Mouse (Mus musculus): ENCODE data around the gene Adora2a.
"Not testable (repeated sequence)": the region's sequence is repeated elsewhere in the genome, so short reads cannot be mapped to it uniquely, and the experiment has no call there.

Gene Adora2a

DNA sequence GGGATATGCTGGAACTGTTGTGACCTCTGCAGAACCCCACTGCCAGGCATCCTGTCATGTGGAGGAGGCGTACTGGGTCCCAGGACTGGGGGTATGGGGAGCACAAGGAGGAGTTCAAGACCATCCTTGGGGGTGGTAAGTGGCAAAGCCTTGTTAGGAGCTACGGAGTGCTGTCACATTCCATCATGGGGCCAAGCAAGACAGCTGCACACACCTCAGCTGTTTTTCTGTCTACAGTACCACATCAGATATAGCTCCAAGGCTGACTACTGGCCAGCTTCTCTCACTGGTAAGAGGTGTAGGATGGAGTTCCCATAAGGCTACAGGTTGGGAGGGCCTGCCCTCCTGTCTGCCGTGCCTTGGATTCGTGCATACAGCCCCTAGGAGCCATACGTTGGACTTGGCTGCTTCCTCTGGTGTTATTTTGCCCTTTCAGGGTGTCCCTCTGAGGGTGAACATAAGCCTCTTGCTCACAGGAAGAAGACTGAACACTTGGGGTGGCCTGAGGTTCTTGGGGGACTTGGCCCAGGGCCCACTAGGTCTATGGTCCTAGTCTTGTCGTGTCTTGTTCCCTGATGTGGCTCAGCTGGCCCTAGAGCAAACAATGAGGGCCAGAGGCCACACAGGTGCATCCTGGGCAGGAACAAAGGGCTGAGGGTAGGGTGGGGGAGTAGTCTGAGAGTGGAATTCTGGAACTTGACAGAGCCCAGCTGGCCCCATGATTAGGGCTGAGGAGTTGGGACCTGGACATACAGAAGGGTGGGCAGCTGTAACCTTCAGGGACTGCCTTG is 2.3 kb upstream of the Adora2a start:
- DNase-seq (ENCODE audit: low spot score in 2 of 2), result peak; percentile 62 to 85

DNA sequence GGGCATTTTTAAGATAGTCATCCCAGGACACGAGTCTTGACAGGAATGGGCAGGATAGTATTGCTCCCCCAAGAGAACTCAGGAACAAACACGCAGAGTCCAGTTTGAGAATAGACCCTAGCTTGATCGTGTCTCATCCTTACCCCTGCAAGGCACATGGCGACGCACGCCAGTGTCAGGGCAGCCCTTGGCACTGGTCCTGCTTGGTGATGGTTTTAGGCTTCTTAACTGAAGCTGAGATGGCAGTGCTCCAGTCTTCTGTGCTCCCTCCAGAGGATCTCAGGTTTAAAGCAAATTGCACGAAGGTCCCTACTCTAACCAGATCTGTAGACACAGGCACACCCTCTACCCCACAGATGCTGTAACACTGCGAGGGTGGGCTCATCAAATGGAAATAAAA is 921 bp upstream of the Adora2a start:
- DNase-seq (ENCODE audit: low spot score in 2 of 2), result no peak

- peak in 1 of 2 experiments; percentile 46 for DNase-seq (ENCODE audit: low spot score in 2 of 2)
These were observed 205 bp upstream of the Adora2a start for GRCm38 (mm10) chr10:75316472-75316871.

DNA sequence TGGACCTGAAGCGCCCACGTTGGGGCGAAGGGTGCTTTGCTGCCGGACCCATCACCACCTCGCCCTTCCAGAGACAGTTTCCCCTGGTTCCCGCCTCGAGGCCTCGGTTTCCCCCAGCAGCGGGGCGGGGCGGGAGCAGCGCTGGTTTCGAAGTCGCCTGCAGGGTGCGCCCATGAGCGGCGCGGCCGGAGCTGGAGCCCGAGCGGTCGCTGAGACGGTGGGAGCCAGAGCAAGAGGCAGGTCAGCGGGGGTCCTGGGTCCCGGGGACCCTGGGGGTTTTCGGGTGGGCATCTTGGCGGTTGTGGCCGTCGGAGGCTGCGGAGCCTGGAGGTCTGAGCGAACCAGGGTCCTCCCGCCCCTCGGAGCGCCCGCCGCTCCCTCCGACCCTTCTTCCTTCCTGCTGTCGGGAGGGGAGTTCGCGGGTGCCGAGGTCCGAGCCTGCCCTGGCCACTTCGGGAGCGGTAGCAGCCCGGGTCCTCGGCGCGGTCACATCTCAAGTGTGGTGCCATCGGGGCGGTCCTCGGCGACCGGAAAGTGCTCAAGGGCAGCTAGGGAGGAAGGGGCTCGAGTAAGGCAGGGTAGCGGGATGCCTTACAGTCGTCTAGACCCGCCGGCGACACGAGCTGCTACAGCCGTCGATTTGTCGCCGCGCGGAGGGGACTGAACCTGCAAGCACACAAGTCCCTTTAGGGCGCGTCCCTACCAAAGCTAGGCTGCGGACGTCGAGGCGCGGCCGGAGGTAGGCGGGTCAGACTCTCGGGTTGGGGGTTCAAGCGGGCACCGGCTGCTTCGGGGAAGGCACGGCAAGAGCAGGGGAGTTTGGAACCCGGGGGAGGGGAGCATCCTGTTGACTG is 458 bp downstream of the Adora2a start:
- DNase-seq (ENCODE audit: low spot score in 2 of 2), result peak; percentile 64 to 72

- DNase-seq (ENCODE audit: low spot score in 2 of 2), result no peak
These were observed 1.5 kb downstream of the Adora2a start for GRCm38 (mm10) chr10:75318206-75318605.

GRCm38 (mm10) chr10:75320321-75320720 is 3.6 kb downstream of the Adora2a start:
- DNase-seq (ENCODE audit: low spot score in 2 of 2), result no peak

- DNase-seq (ENCODE audit: low spot score in 2 of 2), result peak in 1 of 2 experiments; percentile 40
These were observed 6.3 kb downstream of the Adora2a start for GRCm38 (mm10) chr10:75322966-75323365.

DNA sequence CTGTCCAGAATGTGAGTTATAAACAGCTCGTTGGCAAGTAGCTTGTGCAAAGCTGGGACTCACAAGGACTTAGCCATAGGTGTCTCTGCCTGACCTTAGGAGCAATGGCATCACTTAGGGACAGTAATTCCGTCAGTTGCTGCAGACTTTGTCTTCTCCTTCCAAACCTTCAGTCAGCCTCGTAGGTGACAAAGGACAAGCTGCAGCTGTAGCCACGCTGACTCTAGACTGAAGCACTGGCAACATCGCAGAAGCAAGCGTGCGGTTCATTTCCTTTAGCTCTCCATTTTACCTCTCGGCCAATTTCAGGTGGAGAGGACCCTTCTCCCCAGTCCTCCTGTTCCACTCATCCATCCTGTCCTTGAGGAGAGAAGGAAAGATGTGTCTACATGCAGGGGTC is 7.3 kb downstream of the Adora2a start:
- no peak for DNase-seq (ENCODE audit: low spot score in 2 of 2)

GRCm38 (mm10) chr10:75324391-75324790 is 7.7 kb downstream of the Adora2a start:
- no peak for DNase-seq (ENCODE audit: low spot score in 2 of 2)

DNA sequence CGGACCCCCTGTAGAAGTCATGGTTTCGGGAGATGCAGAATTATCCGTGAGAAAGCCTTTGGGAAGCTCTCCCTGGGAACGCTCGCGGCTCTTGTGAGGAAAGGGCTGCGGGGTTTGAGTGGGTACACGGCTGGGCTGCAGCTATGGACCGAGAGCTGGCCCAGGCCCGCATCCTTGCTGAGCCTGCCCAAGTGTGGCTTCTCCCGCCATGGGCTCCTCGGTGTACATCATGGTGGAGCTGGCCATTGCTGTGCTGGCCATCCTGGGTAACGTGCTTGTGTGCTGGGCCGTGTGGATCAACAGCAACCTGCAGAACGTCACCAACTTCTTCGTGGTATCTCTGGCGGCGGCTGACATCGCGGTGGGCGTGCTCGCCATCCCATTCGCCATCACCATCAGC is 9.1 kb downstream of the Adora2a start:
- no peak for DNase-seq (ENCODE audit: low spot score in 2 of 2)

DNA sequence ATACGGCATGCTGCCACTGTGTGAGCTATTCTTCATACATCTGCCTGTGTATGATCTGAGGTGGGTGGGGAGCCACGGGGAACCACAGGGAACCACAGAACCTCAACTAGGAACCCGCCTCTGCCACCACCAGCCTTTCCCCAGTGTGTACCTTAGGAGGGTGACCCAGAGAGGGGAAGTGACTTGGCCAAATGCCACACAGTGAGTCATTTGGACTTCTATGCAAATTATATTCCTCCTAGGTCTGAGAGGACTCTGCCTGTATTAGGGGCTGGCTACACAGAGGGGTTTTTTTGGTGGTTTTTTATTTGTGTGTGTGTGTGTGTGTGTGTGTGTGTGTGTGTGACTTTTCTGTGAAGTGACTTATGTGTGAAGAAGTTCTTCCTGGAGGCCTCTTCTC is 9.9 kb downstream of the Adora2a start:
- peak; percentile 59 to 69 for DNase-seq (ENCODE audit: low spot score in 2 of 2)

GRCm38 (mm10) chr10:75327081-75327480 is 10.4 kb downstream of the Adora2a start:
- no peak for DNase-seq (ENCODE audit: low spot score in 2 of 2)

DNA sequence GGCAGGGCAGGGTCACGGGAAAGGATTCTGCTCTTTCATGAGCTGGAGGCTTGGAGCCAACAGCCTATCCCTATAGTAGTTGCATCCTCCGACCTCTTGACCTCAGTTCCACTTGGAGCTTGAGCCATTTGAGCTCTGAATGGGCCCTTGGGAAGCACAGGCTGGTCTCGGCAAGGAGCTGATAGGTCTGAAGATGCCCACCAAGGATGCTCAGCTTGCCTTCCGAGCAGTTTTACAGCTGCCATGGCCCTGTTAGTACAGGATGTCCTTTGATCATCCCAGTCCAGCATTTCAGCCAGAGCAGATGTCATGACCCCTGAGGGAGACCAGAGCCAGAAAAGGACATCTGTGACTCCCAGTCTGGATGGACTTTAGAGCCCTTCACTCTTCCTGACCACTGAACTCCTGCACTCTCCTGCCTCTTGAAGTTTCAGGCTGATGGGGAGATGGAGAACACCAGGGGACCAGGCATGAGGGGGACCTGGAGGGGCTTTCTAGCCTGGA is 11.6 kb downstream of the Adora2a start:
- no peak for DNase-seq (ENCODE audit: low spot score in 2 of 2)

DNA sequence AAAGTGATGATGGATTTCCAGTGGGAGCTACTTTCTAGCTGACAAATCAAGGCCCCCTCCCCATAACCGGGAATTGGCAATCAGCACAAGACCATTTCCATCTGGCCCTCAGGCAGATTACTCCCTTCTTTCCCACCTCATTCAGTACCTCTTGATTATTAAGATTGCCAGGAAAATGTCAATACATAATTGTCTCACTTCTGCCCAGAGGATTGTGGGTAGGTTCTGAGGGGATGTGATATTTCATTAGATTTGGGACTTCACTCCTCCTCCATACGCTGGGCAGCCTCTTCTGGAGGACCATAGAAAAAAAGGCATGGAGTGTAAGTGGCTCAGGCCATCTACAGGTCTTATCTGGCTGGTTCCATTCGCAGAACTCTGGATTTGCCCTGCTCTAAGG is 15.6 kb downstream of the Adora2a start:
- DNase-seq (ENCODE audit: low spot score in 2 of 2), result no peak

- no peak for DNase-seq (ENCODE audit: low spot score in 2 of 2)
These were observed 16.6 kb downstream of the Adora2a start for GRCm38 (mm10) chr10:75333176-75333776.

GRCm38 (mm10) chr10:75334175-75334574 is 17.5 kb downstream of the Adora2a start:
- DNase-seq (ENCODE audit: low spot score in 2 of 2), result no peak

DNA sequence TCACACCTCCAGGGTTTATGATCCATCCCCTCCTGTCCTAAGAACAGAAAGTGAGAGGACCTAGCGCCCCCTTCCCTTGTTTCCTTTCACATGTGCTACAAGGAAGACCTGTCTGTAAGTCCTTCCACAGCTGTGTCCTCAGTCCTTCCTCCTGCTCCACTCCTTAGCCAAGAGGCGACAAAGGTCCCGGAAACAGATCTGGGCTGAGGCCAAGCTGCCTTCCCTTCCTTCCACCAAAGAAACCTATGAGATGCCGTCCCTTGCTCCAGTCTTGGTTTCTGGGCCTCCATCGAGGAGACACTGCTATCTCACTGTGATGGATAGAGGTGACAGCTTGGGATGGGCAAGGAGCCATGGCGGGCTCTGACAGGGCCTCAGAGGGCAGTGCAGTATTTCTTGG is 18.4 kb downstream of the Adora2a start:
- peak; percentile 66 to 77 for DNase-seq (ENCODE audit: low spot score in 2 of 2)

DNA sequence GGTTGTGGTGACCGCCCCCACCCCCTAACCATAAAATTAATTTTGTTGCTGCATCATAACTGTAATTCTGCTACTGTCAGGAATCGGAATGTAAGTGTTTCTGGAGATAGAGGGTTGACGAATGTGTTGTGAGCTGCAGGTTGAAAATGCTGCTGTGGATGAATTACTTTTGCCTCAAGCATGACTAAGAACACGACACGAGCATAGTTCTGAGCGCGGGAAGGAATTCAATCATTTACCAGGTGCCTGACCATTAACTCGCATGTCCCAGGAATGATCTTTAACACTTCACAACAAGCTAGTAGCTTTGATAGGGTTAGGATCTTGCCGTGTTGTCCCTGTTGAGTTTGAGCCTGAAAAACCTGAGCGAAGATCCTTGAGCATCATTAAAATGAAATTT is 20.6 kb downstream of the Adora2a start:
- no peak for DNase-seq (ENCODE audit: low spot score in 2 of 2)

GRCm38 (mm10) chr10:75338852-75339251 is 22.2 kb downstream of the Adora2a start:
- DNase-seq (ENCODE audit: low spot score in 2 of 2), result no peak

- DNase-seq (ENCODE audit: low spot score in 2 of 2), result no peak
These were observed 22.7 kb downstream of the Adora2a start for GRCm38 (mm10) chr10:75339377-75339776.

DNA sequence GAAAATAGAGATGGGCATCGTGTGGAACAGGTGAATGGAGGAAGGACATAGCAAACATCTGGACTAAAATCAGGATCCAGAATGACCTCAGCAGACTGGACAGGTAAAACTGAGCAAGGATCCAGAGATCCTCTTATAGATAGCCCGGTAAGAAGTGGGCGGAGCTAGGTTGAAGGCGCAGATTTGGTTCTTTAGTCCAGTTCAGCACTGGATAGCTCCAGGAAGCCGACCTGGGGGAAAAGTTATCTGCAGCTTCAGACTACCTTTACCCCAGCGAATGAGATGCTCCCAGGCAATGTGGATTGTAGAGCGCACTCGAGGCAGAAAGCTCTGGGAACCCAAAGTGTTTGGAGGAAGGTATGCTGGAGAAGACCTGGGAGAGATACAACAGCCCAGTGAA is 25.3 kb downstream of the Adora2a start:
- DNase-seq (ENCODE audit: low spot score in 2 of 2), result no peak

DNA sequence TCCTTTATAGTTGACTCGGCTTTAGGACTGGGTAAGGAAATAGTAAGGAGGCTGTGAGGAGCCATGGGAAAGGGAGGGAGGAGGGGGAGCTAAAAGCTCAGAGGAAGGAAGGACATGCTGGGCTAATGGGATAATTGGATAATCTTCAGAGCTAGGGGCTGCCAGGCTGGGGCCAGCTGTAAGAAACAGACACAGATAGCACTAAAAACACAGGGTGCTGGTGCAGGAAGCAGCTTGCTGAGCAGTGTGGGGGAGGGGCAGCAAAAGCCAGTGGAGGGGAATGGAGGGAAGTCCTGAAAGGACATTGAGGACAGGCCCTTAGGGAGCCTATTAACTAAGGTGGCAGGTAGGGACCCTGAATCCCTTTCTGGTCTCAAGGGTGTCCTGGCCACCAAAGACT is 27.9 kb downstream of the Adora2a start:
- not testable (repeated sequence) for DNase-seq (ENCODE audit: low spot score in 2 of 2)

Data from heart, adult 9 months (tissue).